Mouse (Mus musculus) limb, embryonic 14.5 days (tissue): ENCODE measurements around the gene Cds1. TPM values are rescaled to one million over a fixed set of nuclear protein-coding genes. Genes with fewer than 3 reads are reported as not detected.

Source experiments
- ATAC-seq: fragments of 200-750 bp; cut with Nextera tagmentation; 2 replicates; pipeline ENCODE4 v1.8.0; 2017; ENCODE audit warnings: low read depth, moderate number of reproducible peaks, moderate TSS enrichment; ENCODE audit not compliant: low FRiP score
- DNase-seq: peaks from one replicate; pipeline ENCODE4 v3.0.0-alpha.2; 2015; ENCODE audit warnings: low spot score
- H3K27ac ChIP-seq: fragments of 300-500 bp; sonication (generic); replicated peaks from 2 replicates; pipeline ENCODE4 v1.5.1; 2014; ENCODE audit warnings: low read depth, mild to moderate bottlenecking, low read length, moderate library complexity, mixed read lengths
- H3K27me3 ChIP-seq: fragments of 300-500 bp; sonication (generic); 2 replicates; pipeline ENCODE4 v1.6.1; 2014; ENCODE audit warnings: low read length, mixed read lengths; ENCODE audit not compliant: control insufficient read depth, insufficient read depth
- H3K36me3 ChIP-seq: fragments of 300-500 bp; sonication (generic); 2 replicates; pipeline ENCODE4 v1.6.1; 2014; ENCODE audit warnings: mild to moderate bottlenecking, low read length, moderate library complexity, mixed read lengths; ENCODE audit not compliant: control insufficient read depth, insufficient read depth
- H3K4me1 ChIP-seq: fragments of 300-500 bp; sonication (generic); 2 replicates; pipeline ENCODE4 v1.6.1; 2014; ENCODE audit warnings: antibody characterized with exemption, low read length, mixed read lengths; ENCODE audit not compliant: control insufficient read depth, insufficient read depth
- H3K4me2 ChIP-seq: fragments of 300-500 bp; sonication (generic); replicated peaks from 2 replicates; pipeline ENCODE4 v1.6.1; 2014; ENCODE audit warnings: low read depth, mild to moderate bottlenecking, low read length, moderate library complexity; ENCODE audit not compliant: severe bottlenecking
- H3K4me3 ChIP-seq: fragments of 300-500 bp; sonication (generic); replicated peaks from 2 replicates; pipeline ENCODE4 v1.5.1; 2014; ENCODE audit warnings: low read length
- H3K9ac ChIP-seq: fragments of 300-500 bp; sonication (generic); 2 replicates; pipeline ENCODE4 v1.6.1; 2014; ENCODE audit warnings: mild to moderate bottlenecking, low read depth, low read length, moderate library complexity; ENCODE audit not compliant: severe bottlenecking
- H3K9me3 ChIP-seq: fragments of 300-500 bp; sonication (generic); 2 replicates; pipeline ENCODE4 v1.6.1; 2016; ENCODE audit warnings: low read length; ENCODE audit not compliant: control insufficient read depth
- POLR2A ChIP-seq: fragments of 200-500 bp; IDR thresholded peaks from 2 replicates; pipeline ENCODE4 v1.8.0; 2012; ENCODE audit warnings: inconsistent platforms, mild to moderate bottlenecking, moderate library complexity, borderline replicate concordance; ENCODE audit not compliant: insufficient read depth, insufficient read length; ENCODE audit errors: extremely low read depth
- WGBS: fragments of 180-500 bp; shearing (Covaris S2); extraction: QIAGEN DNeasy Blood & Tissue Kit; methylation state at CpG from one replicate; pipeline ENCODE4 v1.1.7; 2014; 5-methylcytosine and 5-hydroxymethylcytosine counted together
- polyA plus RNA-seq, 2 experiments: library from polyadenylated mRNA; depleted of rRNA in 1 of 2; stranded (reverse) in 1 of 2; unstranded in 1 of 2; fragments of >200 nt; fragmentation: Nextera tagmentation in 1 of 2; extraction: Ambion mirVana in 1 of 2; gene quantifications; 2 replicates each; pipeline versions ENCODE4 v1.2.1 to v1.2.3; 2012 to 2014

Gene Cds1
- polyA plus RNA-seq, 2 experiments = 5.9 to 9.2 TPM

GRCm38 (mm10) chr5:101765390-101765901, 516 bp downstream of the Cds1 start:
- H3K27me3 ChIP-seq = peaks cover 43% of the 10 kb centered on the region

GRCm38 (mm10) chr5:101766248-101766647, 1.3 kb downstream of the Cds1 start:
- peaks cover 9% of the 10 kb centered on the region; the same call in 1 of the 2 replicates for H3K4me1 ChIP-seq
- peak overlapping the region; percentile 100 for H3K4me2 ChIP-seq
- H3K27me3 ChIP-seq = peaks cover 43% of the 10 kb centered on the region
- ATAC-seq = no peak
- no peak overlapping the region for H3K9ac ChIP-seq
- H3K36me3 ChIP-seq = no peaks in the 10 kb centered on the region
- no peak overlapping the region for H3K27ac ChIP-seq
- no peaks in the 10 kb centered on the region for H3K9me3 ChIP-seq
- TF ChIP-seq POLR2A = no peak
- peak overlapping the region; percentile 72; the same call in 1 of the 2 replicates for H3K4me3 ChIP-seq
- WGBS = 17% methylated on average over 6 of the region's 6 CpGs
- no peak for DNase-seq

More at GRCm38 (mm10) chr5:101765390-101765901, 516 bp downstream of the Cds1 start:
- WGBS = 2% methylated on average over 22 of the region's 45 CpGs
- no peak for ATAC-seq
- no peak for TF ChIP-seq POLR2A
- no peak overlapping the region for H3K27ac ChIP-seq
- peaks cover 9% of the 10 kb centered on the region; the same call in 1 of the 2 replicates for H3K4me1 ChIP-seq
- peak overlapping the region; percentile 72 for H3K4me3 ChIP-seq
- H3K4me2 ChIP-seq = peak overlapping the region; percentile 100
- no peaks in the 10 kb centered on the region for H3K36me3 ChIP-seq
- no peak for DNase-seq
- no peaks in the 10 kb centered on the region for H3K9me3 ChIP-seq
- H3K9ac ChIP-seq = peak overlapping the region; percentile 60

- 52% methylated on average over 5 of the region's 5 CpGs for WGBS
- no peak for ATAC-seq
- no peak for DNase-seq
- no peak for TF ChIP-seq POLR2A
- no peak overlapping the region for H3K9ac ChIP-seq
- H3K4me2 ChIP-seq = no peak overlapping the region
- H3K27ac ChIP-seq = no peak overlapping the region
- H3K4me3 ChIP-seq = no peak overlapping the region
- H3K9me3 ChIP-seq = no peaks in the 10 kb centered on the region
- H3K4me1 ChIP-seq = peaks cover 9% of the 10 kb centered on the region; the same call in 1 of the 2 replicates
- peaks cover 43% of the 10 kb centered on the region for H3K27me3 ChIP-seq
- no peaks in the 10 kb centered on the region for H3K36me3 ChIP-seq
Observed at GRCm38 (mm10) chr5:101767086-101767485, 2.2 kb downstream of the Cds1 start.

- no peak for DNase-seq
- H3K4me3 ChIP-seq = no peak overlapping the region
- H3K36me3 ChIP-seq = no peaks in the 10 kb centered on the region
- H3K27me3 ChIP-seq = peaks cover 43% of the 10 kb centered on the region
- H3K4me1 ChIP-seq = peaks cover 9% of the 10 kb centered on the region; the same call in 1 of the 2 replicates
- no peak overlapping the region for H3K4me2 ChIP-seq
- H3K9ac ChIP-seq = no peak overlapping the region
- H3K27ac ChIP-seq = no peak overlapping the region
- no peaks in the 10 kb centered on the region for H3K9me3 ChIP-seq
- no peak for ATAC-seq
- WGBS = 81% methylated on average over 6 of the region's 6 CpGs
- no peak for TF ChIP-seq POLR2A
Observed at GRCm38 (mm10) chr5:101767486-101767885, 2.6 kb downstream of the Cds1 start.

GRCm38 (mm10) chr5:101768558-101768957, 3.6 kb downstream of the Cds1 start:
- H3K27me3 ChIP-seq = peaks cover 38% of the 10 kb centered on the region
- no peak for ATAC-seq
- no peaks in the 10 kb centered on the region for H3K36me3 ChIP-seq
- no peak overlapping the region for H3K4me2 ChIP-seq
- 79% methylated on average over 7 of the region's 7 CpGs for WGBS
- TF ChIP-seq POLR2A = no peak
- H3K4me3 ChIP-seq = no peak overlapping the region
- H3K4me1 ChIP-seq = peaks cover 9% of the 10 kb centered on the region; the same call in 1 of the 2 replicates
- DNase-seq = no peak
- H3K9ac ChIP-seq = no peak overlapping the region
- no peaks in the 10 kb centered on the region for H3K9me3 ChIP-seq
- H3K27ac ChIP-seq = no peak overlapping the region
